Mouse (Mus musculus) c-Kit-positive CD71-positive TER-119-negative erythroid progenitor cells, embryonic 14.5 days (primary cell): ENCODE data around the gene Ppfia3.
"Not testable (repeated sequence)": the region's sequence is repeated elsewhere in the genome, so short reads cannot be mapped to it uniquely, and the experiment has no call there.

Source experiments
- DNase-seq: peaks from one replicate; pipeline ENCODE4 v3.0.0-alpha.2; 2013; ENCODE audit warnings: low read depth

Gene Ppfia3

DNA sequence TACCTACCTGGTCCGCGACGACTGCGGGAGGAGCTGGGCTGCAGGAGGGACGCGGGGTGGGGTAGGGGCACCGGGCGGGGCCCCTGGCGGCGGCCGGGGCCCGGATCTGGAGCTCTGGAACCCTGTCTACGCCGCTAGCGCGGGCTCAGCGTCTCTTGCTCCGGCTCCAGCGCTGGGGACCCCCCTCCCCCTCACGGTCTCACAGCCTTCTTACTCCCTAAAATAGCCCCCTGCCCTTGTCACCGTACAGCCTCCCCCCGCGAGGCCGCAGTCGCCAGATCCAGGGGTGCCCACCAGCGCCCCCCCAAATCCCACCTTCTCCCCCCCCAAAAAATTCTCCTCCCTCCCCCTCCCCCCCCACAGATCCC lies at the start of gene Ppfia3:
Gene Ppfia3 (minus strand): TSS at position 368 of the 368 bp plus-strand sequence.
- no peak for DNase-seq

DNA sequence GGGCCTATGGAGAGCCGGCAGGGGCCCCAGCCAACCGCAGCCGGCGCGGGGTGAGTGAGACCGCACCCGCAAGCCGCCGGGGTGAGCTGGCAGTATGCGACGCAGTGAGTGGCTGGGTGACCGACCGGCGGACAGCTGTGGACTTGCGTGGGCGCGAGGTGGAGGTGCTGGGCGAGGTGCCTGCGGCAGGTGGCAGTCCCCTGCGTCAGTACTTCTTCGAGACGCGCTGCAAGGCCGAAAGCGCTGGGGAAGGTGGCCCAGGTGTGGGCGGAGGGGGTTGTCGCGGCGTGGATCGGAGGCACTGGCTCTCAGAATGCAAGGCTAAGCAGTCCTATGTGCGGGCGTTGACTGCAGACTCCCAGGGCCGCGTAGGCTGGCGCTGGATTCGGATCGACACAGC lies 48.8 kb upstream of the Ppfia3 start:
- DNase-seq, result no peak

DNA sequence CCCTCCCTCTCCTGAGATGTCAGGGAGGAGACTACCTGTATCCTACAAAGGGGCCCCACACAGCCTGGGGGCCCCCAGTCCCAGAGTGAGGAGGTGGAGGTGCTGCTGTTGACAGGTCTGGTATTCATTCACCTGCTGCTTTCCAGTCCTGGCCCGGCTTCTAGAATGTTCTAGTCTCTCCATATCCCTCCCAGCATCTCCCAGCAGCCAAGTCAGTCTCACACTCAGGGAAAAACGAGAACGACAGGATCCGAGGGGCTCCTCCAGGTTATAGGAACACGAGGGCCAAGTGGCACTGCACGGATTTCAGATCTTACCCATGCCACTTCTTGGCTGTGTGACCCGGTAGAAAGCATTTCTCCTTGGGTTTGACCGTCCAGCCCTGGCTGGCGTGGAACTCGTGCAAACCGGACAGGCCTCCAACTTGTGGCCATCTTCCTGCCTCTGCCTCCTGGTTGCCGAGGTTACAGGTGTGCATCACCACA lies 48.0 kb upstream of the Ppfia3 start:
- DNase-seq, result no peak

DNA sequence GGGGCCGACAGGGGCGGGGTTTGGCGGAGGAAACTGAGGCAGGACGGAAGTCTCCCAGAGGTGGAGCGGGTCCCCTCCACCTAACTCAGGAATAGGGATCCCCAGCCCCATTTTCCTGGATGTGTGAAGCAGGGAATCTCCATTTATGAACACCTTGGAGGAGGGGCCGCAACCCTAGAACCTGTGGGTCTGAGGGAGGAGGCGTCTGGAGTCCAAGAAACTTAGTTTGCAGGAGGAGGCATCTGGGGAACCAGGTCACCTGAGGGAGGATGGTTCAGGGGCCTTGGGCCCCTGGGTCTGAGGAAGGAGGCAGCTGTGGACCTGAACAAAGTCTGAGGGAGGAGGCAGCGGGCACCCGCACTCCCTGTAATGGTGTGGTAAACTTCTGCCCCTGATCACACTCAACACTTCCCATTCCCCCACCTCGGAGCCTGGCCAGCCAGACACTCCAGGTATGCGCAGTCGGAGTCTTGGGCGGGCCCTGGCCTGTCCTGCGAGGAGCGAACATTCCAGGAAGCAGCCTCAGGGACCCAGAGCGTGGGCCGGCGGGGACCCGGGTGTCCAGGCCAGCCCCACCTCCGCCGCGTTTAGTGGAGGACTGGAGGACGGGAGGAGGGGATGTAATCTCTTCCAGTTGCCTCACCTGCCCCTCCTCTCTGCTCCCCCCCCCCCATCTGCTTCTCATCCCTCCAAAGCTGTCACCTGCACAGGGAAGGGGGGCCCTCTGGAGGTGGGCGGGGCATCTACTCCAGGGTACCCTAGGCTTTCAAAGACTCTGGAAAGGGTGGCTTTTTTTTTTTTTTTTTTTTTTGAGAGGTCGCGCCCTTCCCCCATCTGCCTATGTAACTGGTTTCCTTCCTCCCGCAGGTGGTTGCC lies 47.3 kb upstream of the Ppfia3 start:
- DNase-seq, result no peak

GRCm38 (mm10) chr7:45413113-45413863 lies 46.5 kb upstream of the Ppfia3 start, which contains the start of gene Ntf5:
Gene Ntf5, plus strand, starts transcription at chr7:45413695.
- DNase-seq, result no peak

DNA sequence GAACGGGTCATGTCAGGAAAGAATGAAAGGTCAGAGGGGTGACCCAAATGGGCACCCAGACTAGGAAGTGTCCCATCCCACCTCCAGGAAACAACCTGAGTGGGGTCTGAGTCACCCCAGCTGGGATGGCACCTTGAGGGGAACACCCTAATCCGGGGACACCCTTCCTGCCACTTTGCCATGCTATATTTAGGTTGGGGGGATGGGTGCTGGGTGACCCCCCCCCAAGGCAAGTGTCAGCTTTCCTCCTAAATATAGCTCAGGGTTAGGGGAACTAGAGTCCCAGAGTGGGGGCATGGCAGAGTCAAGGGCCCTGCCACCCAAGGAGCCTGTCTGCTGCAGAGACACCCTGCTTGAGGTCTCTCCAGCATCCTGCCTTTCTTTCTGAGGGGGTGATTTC lies 45.6 kb upstream of the Ppfia3 start:
- no peak for DNase-seq

DNA sequence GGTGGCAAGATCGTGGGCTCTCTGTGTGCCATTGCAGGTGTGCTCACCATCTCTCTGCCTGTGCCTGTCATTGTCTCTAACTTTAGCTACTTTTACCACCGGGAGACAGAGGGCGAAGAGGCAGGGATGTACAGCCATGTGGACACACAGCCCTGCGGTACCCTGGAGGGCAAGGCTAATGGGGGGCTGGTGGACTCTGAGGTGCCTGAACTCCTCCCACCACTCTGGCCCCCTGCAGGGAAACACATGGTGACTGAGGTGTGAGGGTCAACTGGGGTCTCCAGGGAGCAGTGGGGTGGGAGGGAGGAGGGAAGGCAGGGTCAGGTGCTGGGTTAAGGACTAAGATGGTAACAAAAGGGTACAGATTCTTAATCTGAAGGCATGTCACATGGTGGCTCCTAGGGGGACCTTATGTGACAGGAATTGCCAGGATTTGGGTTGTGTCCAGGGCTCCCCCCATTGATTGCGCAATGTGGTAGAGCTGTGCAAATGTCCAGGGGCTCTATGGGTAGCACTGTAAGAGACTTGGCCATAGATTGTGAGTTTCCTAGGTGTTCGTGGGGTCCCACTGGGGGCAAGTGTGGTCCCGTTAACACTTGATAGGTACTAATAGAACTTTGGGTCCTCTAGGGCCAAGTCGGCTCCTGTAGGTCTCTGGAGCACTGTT lies 42.8 kb upstream of the Ppfia3 start:
- DNase-seq, result no peak

DNA sequence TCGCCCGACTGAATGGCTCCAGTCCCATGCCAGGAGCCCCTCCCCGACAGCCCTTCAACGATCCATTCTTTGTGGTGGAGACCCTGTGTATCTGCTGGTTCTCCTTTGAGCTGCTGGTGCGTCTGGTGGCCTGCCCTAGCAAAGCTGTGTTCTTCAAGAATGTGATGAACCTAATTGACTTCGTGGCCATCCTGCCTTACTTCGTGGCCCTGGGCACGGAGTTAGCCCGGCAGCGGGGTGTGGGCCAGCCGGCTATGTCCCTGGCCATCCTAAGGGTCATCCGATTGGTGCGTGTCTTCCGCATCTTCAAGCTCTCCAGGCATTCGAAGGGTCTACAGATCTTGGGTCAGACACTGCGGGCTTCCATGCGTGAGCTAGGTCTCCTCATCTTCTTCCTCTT lies 42.1 kb upstream of the Ppfia3 start:
- DNase-seq, result no peak

DNA sequence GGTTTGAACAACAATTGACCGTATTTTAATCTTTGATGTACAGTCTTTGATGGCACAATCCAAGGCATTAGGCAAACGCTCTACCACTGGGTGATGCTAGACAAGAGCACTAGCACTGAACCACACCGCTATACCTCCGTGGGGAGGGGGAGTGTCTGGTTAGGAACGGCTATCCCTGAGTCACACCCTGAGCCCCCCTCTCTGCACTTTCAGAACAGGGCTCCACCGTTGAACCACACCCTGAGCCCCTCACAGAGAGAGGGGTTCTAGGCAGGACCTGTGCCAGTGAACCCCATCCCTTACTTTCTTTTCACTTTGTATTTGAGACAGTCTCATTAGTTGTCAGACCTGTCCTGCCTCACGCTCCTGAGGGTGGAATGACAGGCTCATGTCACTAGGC lies 41.5 kb upstream of the Ppfia3 start:
- no peak for DNase-seq

- DNase-seq, result no peak
Measured at GRCm38 (mm10) chr7:45407836-45408235, 41.0 kb upstream of the Ppfia3 start.

- no peak for DNase-seq
Measured at GRCm38 (mm10) chr7:45406157-45407156, 39.6 kb upstream of the Ppfia3 start.

- DNase-seq, result peak; percentile 42
Measured at GRCm38 (mm10) chr7:45405091-45406075, 38.6 kb upstream of the Ppfia3 start, which contains the start of gene Kcna7. Gene Kcna7, plus strand, starts transcription at chr7:45405653.

- peak; percentile 58 for DNase-seq
Measured at GRCm38 (mm10) chr7:45403532-45404261, 36.9 kb upstream of the Ppfia3 start.

DNA sequence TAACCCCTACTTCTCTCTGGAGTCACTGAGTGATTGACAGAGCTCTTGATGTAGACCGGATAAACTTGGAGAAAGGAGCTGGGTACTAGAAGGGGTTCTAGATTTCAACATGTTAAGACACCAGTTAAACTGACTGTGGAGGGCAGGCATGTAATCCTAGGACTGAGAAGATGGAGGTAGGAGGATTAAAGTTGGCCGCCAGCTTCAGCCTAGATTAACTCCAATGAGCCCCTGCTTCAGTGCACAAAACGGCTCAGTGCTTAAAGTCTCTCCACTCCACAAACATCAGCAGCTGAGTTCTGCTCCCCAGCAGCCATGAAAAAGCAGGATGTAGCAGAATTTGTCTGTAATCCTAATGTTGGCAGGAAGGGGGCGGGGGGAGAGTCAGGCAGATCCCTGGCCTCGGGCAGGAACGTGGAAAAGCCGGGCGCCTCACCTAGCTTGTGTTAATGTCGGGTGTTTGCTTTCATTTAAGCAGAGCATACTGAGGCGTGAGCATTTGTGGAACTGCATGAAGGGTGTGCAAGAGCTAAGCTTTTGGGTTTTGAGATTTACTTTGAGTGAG lies 34.8 kb upstream of the Ppfia3 start:
- no peak for DNase-seq

- DNase-seq, result no peak
Measured at GRCm38 (mm10) chr7:45396787-45397186, 30.0 kb upstream of the Ppfia3 start.

DNA sequence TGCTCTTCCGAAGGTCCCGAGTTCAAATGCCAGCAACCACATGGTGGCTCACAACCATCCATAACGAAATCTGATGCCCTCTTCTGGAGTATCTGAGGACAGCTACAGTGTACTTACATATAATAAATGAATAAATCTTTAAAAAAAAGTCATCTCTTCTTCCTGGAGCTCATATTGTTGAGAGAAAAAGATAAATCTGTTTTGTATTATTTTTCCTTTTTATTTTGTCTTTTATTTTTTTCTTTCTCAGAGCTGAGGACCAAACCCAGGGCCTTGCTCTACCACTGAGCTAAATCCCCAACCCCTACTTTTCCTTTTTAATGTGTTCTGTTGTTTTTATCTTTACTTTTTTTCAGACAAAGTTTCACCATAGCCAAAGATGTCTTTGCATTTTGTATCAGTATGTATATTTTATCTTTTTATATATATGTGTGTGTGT lies 29.5 kb upstream of the Ppfia3 start:
- not testable (repeated sequence) for DNase-seq

DNA sequence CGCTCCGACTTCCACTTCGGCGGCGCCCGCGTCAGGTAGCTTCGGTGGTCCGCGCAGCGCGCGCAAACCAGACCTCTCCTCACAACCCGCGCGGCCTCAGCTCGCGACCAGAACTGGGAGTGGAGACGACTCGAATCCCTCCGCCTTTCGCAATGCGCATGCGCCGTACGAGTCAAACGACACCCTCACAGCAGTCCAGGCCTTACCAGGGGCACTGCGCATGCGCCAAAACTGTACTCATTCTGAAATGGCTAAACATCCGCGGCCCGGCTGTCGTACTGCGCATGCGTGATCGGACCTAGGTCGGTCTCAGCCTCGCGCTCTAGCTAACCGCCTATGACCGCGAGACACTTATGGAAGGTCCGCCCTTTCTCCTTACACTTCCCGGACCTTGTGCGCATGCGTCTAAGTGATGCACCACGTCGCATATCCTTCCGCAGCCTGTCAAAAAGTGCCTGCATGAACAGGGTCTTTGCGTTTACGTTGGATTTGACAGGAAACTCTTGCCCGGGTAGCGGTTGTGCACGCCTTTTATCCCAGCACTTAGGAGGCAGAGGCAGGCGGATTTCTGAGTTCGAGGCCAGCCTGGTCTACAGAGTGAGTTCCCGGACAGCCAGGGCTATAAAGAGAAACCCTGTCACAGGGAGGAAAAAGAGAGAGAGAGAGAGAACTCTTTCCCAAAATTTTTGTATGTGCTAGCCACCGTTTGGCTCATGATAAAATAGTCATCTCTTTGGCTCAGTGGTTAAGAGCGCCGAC lies 28.9 kb upstream of the Ppfia3 start, which contains the start of gene Snrnp70:
Gene Snrnp70 (minus strand): TSS at position 165 of the 759 bp plus-strand sequence.
- DNase-seq, result peak; percentile 100

GRCm38 (mm10) chr7:45395129-45395541 lies 28.3 kb upstream of the Ppfia3 start:
- DNase-seq, result peak; percentile 44
